Mouse (Mus musculus): ENCODE data around the gene Kif24.

Kif24 gene

GRCm38 (mm10) chr4:41492951-41493350, 28.3 kb upstream of the Kif24 start:
- DNase-seq (ENCODE audit: low spot score): no peak

- DNase-seq (ENCODE audit: low spot score): no peak
Measured at GRCm38 (mm10) chr4:41481601-41482017, 16.9 kb upstream of the Kif24 start.

GRCm38 (mm10) chr4:41480254-41480653, 15.6 kb upstream of the Kif24 start:
- no peak for DNase-seq (ENCODE audit: low spot score)

- no peak for DNase-seq (ENCODE audit: low spot score)
Measured at GRCm38 (mm10) chr4:41479456-41479804, 14.7 kb upstream of the Kif24 start.

GRCm38 (mm10) chr4:41478751-41479455, 14.2 kb upstream of the Kif24 start:
- DNase-seq (ENCODE audit: low spot score): no peak

GRCm38 (mm10) chr4:41477648-41478160, 13.0 kb upstream of the Kif24 start:
- DNase-seq (ENCODE audit: low spot score): no peak

- DNase-seq (ENCODE audit: low spot score): no peak
Measured at GRCm38 (mm10) chr4:41471384-41471689, 6.7 kb upstream of the Kif24 start.

- no peak for DNase-seq (ENCODE audit: low spot score)
Measured at GRCm38 (mm10) chr4:41470684-41471383, 6.1 kb upstream of the Kif24 start.

- no peak for DNase-seq (ENCODE audit: low spot score)
Measured at GRCm38 (mm10) chr4:41470051-41470683, 5.5 kb upstream of the Kif24 start.

GRCm38 (mm10) chr4:41469199-41469598, 4.5 kb upstream of the Kif24 start:
- DNase-seq (ENCODE audit: low spot score): no peak

GRCm38 (mm10) chr4:41468396-41469080, 3.9 kb upstream of the Kif24 start:
- DNase-seq (ENCODE audit: low spot score): no peak

GRCm38 (mm10) chr4:41465287-41465665, 589 bp upstream of the Kif24 start:
- no peak for DNase-seq (ENCODE audit: low spot score)

- peak; percentile 25 for DNase-seq (ENCODE audit: low spot score)
Measured at GRCm38 (mm10) chr4:41463051-41463738, 1.5 kb downstream of the Kif24 start.

- DNase-seq (ENCODE audit: low spot score): no peak
Measured at GRCm38 (mm10) chr4:41460690-41461089, 4.0 kb downstream of the Kif24 start.

GRCm38 (mm10) chr4:41447595-41447994, 17.1 kb downstream of the Kif24 start:
- DNase-seq (ENCODE audit: low spot score): no peak

GRCm38 (mm10) chr4:41442790-41443302, 21.8 kb downstream of the Kif24 start:
- DNase-seq (ENCODE audit: low spot score): no peak

- no peak for DNase-seq (ENCODE audit: low spot score)
Measured at GRCm38 (mm10) chr4:41438931-41439330, 25.8 kb downstream of the Kif24 start.

- no peak for DNase-seq (ENCODE audit: low spot score)
Measured at GRCm38 (mm10) chr4:41416966-41417365, 47.7 kb downstream of the Kif24 start.

- no peak for DNase-seq (ENCODE audit: low spot score)
Measured at GRCm38 (mm10) chr4:41409341-41409740, 55.3 kb downstream of the Kif24 start.

- no peak for DNase-seq (ENCODE audit: low spot score)
Measured at GRCm38 (mm10) chr4:41407353-41407752, 57.3 kb downstream of the Kif24 start.

- no peak for DNase-seq (ENCODE audit: low spot score)
Measured at GRCm38 (mm10) chr4:41406597-41406996, 58.1 kb downstream of the Kif24 start.

- DNase-seq (ENCODE audit: low spot score): no peak
Measured at GRCm38 (mm10) chr4:41401573-41401972, 63.1 kb downstream of the Kif24 start.

Measured in spleen, adult 12 weeks (tissue).